12 mouse cellular contexts compared by ENCODE assay signal in the genomic region with DNA sequence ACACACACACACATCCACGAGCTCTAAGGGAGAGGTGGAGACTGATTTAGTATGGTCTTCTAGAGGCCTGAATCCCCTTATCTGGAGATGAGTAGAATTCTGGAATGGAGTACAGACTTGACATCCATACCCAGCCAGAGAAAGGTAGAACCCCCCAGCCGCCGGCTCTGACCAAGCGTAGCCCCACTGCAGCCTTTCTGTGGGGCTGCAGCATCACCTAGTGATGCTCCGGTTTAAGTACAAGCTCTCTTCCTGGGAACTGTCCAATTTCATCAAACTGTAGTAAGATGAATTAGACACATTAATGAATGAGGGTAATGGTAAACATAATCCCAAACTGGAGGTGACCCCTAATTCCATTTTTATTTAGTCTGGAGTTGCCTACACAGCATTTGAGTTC. TPM values are rescaled to one million over a fixed set of nuclear protein-coding genes. Genes with fewer than 3 reads are reported as not detected.
DNase-seq lines count a peak whose midpoint lies in the region; ATAC-seq and TF ChIP-seq lines count a peak whose summit lies in the region.
"Had no signal": no experiment of that assay in that cellular context is flagged by ENCODE, and none has a peak within 500 bp of the region (broad histone marks: within the 10 kb centered on the region; RNA-seq: fewer than 3 reads in every experiment).

No protein-coding gene starts in this region.

- H3K27ac ChIP-seq in left cerebral cortex, adult 2 months = no peak overlapping the region
- H3K27ac ChIP-seq: neural tube, embryonic 13.5 days had no signal

- peak; percentile 66 for TF ChIP-seq CTCF in left cerebral cortex, adult 2 months (IDR thresholded peaks at IDR 0.05)

- no peak overlapping the region for H3K4me3 ChIP-seq in left cerebral cortex, adult 2 months
- H3K4me3 ChIP-seq: neural tube, embryonic 13.5 days had no signal

- no peak for ATAC-seq in inflammation-experienced regulatory T-cells, adult 6 months

- DNase-seq in embryo, embryonic 10 days (ENCODE audit: low spot score) = peak; percentile 29
- no peak for DNase-seq in embryo, embryonic 9.5 days (ENCODE audit: extremely low spot score)
- DNase-seq in left cerebral cortex, adult 2 months (ENCODE audit: extremely low spot score in 1 of 2, low spot score in 2 of 2) = no peak
- no peak for DNase-seq in left cerebral cortex, postnatal 10 days (ENCODE audit: extremely low spot score in 1 of 2, low spot score in 2 of 2)
- DNase-seq in ES-CJ7 (ENCODE audit: low read depth, low spot score) = peak; percentile 54
- DNase-seq in mesoderm, embryonic 11.5 days (ENCODE audit: low read depth, low spot score) = peak; percentile 23
- DNase-seq in cerebellum, postnatal 36 days = no peak
- DNase-seq: kidney, postnatal 25 days; lung, adult 18-20 months had no signal

- intact Hi-C loops in left cerebral cortex, adult 2 months (cut with DNase I) = loop anchor here (5.0 to 10.0 kb wide), 4 partner anchors 103 to 1653 kb away; no protein-coding TSS in a partner anchor
- intact Hi-C loops in left cerebral cortex, postnatal 10 days (cut with DNase I) = no loop called here

RNA-seq across cellular contexts. Expression of a gene that starts 26.3 kb away (rescaled TPM):
- under 1 TPM; 0.32 to 0.42 TPM for total RNA-seq in left cerebral cortex, adult 2 months (2021)
- total RNA-seq in left cerebral cortex, postnatal 10 days (2021) = under 1 TPM; 0.22 to 0.58 TPM
- not detected for polyA plus RNA-seq in inflammation-experienced regulatory T-cells, adult 6 months (2017; shearing (Covaris generic))
- polyA plus RNA-seq: stomach, embryonic 14.5 days had no signal

Comparison
In these comparisons a context has a peak if more than half of its experiments do, and no peak if none do; other contexts are left out.
1. DNase-seq: peak in embryo, embryonic 10 days (single experiment), ES-CJ7 (single experiment) and mesoderm, embryonic 11.5 days (single experiment); none in embryo, embryonic 9.5 days (single experiment), left cerebral cortex, adult 2 months (0 of 2), left cerebral cortex, postnatal 10 days (0 of 2) and cerebellum, postnatal 36 days (0 of 2).